Mouse (Mus musculus): ENCODE measurements around the gene Axin2.

Axin2 gene

GRCm38 (mm10) chr11:108975583-108975982 is 55.4 kb downstream of the Axin2 start:
- no peak for DNase-seq (ENCODE audit: low spot score)

GRCm38 (mm10) chr11:108980530-108980929 is 60.4 kb downstream of the Axin2 start:
- DNase-seq (ENCODE audit: low spot score): peak; percentile 27

GRCm38 (mm10) chr11:108981012-108981411 is 60.9 kb downstream of the Axin2 start:
- DNase-seq (ENCODE audit: low spot score): no peak

- DNase-seq (ENCODE audit: low spot score): no peak
Measured at GRCm38 (mm10) chr11:108983409-108984064, 63.4 kb downstream of the Axin2 start.

GRCm38 (mm10) chr11:108984711-108985419 is 64.7 kb downstream of the Axin2 start:
- no peak for DNase-seq (ENCODE audit: low spot score)

GRCm38 (mm10) chr11:108985836-108986235 is 65.7 kb downstream of the Axin2 start:
- no peak for DNase-seq (ENCODE audit: low spot score)

GRCm38 (mm10) chr11:108987226-108987625 is 67.1 kb downstream of the Axin2 start:
- DNase-seq (ENCODE audit: low spot score): no peak

GRCm38 (mm10) chr11:108987705-108988104 is 67.6 kb downstream of the Axin2 start:
- no peak for DNase-seq (ENCODE audit: low spot score)

GRCm38 (mm10) chr11:108988258-108988657 is 68.1 kb downstream of the Axin2 start:
- no peak for DNase-seq (ENCODE audit: low spot score)

GRCm38 (mm10) chr11:108989940-108990339 is 69.8 kb downstream of the Axin2 start:
- DNase-seq (ENCODE audit: low spot score): no peak

GRCm38 (mm10) chr11:108993414-108993813 is 73.3 kb downstream of the Axin2 start:
- DNase-seq (ENCODE audit: low spot score): no peak

GRCm38 (mm10) chr11:108995196-108995989 is 75.2 kb downstream of the Axin2 start:
- DNase-seq (ENCODE audit: low spot score): no peak

GRCm38 (mm10) chr11:108995990-108996533 is 75.9 kb downstream of the Axin2 start:
- DNase-seq (ENCODE audit: low spot score): no peak

GRCm38 (mm10) chr11:108997816-108998215 is 77.7 kb downstream of the Axin2 start:
- DNase-seq (ENCODE audit: low spot score): no peak
